Mouse (Mus musculus) stomach, adult 2 months (tissue): ENCODE data around the gene Snx11. TPM values are rescaled to one million over a fixed set of nuclear protein-coding genes. Genes with fewer than 3 reads are reported as not detected.

Source experiments
- polyA plus RNA-seq: library from polyadenylated mRNA; depleted of rRNA; stranded (reverse); fragments of >200 nt; gene quantifications from 2 replicates; pipeline ENCODE4 v1.2.3, GENCODE M21; 2012; rRNA removed

The Snx11 gene
- polyA plus RNA-seq = 8.8 and 10.0 TPM in 2 replicates

DNA sequence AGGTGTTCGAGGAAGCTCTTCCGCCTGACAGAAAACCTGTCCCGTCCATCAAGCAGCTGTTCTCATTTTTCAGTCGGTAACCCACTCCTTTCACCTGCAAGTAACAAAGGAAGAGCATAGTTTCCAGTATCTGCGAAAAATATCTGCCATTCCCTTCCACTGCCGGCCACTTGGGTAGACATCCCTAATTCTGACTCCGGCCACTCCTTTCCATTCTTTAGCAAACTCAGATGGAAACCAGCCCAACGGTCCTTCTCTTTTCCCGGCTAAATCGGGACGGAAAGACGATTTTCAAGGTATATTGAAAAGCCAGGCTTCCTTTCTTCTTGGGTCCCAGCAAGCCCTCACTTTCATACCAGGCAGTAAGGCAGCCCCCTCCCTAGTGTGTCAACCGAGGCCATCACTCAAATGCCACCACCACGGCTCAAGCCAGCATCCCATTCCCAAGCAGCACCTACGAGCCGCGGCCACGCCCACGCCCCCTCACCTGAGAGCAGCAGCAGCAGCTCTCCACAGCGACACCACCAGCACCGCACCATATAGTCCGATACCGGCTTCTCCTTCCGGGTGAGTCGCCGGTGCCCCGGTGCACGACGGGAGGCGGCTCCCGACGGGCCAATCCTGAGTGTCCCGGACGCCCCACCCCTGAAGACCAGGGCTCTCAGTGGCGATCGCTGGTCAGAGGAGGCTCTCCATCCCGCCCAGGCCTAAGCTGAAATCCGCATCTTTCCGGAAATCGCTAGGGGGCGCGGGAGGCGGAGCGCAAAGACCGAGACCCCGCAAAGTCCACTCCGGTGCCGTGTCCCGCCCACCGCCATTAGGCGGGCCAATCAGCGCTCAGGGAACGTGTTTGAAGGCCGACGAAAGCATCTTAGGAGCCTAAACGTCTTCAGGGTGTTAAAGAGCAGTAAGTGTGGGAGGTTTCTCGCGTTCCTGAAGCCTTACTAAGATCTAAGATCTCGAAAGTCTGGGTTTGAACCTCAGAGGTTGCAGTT lies at the start of gene Snx11:
Gene Snx11 (minus strand): TSS at position 592 of the 995 bp plus-strand sequence.

DNA sequence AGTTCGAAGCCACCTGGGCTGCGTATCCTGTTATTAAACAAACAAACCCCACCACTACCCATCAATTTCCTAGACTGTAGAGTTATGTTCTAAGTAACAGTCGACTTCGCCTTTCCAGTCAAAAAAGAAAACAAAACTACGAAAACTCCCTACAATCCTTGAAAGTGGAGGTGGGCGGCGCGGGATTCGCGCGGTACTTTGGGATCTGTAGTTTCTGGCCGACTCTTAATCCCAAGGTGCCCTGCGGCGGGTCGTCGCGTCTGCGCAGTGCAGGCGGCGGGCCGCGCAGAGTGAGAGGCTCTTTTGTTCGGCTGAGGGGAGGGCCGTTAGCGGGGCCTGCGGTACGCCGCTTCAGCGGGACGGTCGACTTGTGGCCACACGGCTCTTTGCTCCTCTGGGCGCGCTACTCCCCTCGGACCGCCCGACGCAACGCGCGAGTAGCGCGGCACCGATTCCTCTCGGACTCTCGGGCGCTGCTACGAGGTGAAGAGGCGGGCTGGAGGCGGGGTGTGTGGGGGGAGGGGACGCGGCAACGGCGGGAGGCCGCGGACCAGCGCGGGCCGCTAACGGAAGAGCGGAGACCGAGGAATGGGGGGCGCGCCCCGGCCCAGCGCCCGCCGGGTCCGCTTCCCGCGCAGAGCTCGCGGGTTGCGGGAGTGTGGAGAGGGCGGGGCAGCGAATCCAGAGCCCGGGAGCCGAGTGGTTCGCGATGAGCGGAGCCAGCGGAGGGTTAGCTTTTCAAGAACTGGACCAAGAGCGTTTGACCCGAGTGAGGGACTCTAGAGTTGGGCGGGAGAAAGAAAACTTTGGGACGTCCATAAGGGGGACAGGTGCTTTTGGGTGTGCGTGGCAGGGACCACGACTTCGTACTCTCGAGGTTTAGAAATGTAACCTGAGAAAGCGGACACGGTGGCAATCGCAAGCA lies 11.8 kb upstream of the Snx11 start, which contains the start of gene Cbx1:
Gene Cbx1 (plus strand): TSS at position 257 of the 925 bp plus-strand sequence.

Other genes with a start within 250 kb of the Snx11 start
- gene Cbx1, start 11.6 kb upstream of the Snx11 start, polyA plus RNA-seq = 10.7 and 12.5 TPM in 2 replicates
- gene Nfe2l1, start 52.4 kb upstream of the Snx11 start, polyA plus RNA-seq = 64.6 and 77.2 TPM in 2 replicates
- gene Copz2, start 72.3 kb upstream of the Snx11 start, polyA plus RNA-seq = 25.8 and 26.9 TPM in 2 replicates
- 18.0 and 21.3 TPM in 2 replicates for gene Cdk5rap3, start 138.9 kb upstream of the Snx11 start, polyA plus RNA-seq
- 77.1 and 108 TPM in 2 replicates for gene Prr15l, start 150.5 kb upstream of the Snx11 start, polyA plus RNA-seq
- 21.5 and 27.7 TPM in 2 replicates for gene Pnpo, start 166.4 kb upstream of the Snx11 start, polyA plus RNA-seq
- 7.1 and 8.2 TPM in 2 replicates for gene Sp2, start 205.4 kb upstream of the Snx11 start, polyA plus RNA-seq
- gene Sp6, start 235.8 kb upstream of the Snx11 start, polyA plus RNA-seq = 6.1 and 13.7 TPM in 2 replicates